Mouse (Mus musculus) embryonic stem cell, embryonic (primary cell): ENCODE data around the gene Myct1.

Experiments
- CTCF ChIA-PET, 4 experiments: fragments of 300-600 bp in 2 of 4; fragments of 350-600 bp in 2 of 4; sonication (Branson Sonifier 250); formaldehyde crosslinking; loops; one replicate each; lab custom pipeline; 2022; ENCODE audit warnings: inconsistent platforms in 2 of 4; lab: Charles Lee
- POLR2A ChIA-PET, 4 experiments: fragments of 300-600 bp in 2 of 4; fragments of 350-600 bp in 2 of 4; sonication (Branson Sonifier 250); formaldehyde crosslinking; loops; one replicate each; lab custom pipeline; 2022; ENCODE audit warnings: antibody characterized with exemption in 4 of 4, inconsistent platforms in 1 of 4; lab: Charles Lee

Myct1 gene

DNA sequence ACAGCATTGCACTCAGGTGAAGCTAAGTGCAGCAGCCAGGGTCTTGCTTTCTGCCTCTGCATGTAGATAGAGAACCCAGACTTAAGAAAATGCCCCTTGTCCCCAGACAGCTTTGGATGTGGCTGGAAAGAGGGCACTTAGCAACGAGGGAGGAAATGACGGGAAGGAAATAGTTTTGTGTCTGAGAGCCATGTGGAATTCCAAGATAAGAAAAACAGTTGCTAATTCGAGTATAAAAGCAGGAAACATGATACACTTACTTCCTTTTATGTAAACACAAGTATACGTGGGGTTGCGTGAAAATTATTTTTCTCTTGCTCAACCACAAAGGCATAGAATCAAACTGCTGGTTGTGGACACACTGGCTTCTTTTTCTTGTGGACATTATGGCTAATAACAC, at the start of gene Myct1:
Gene Myct1 (plus strand): TSS at position 312 of the 400 bp plus-strand sequence.
- ChIA-PET CTCF (interaction anchor here in 1 of 4 experiments (0.7 kb wide), 1 partner anchor 37 kb away, joined by 3 read pairs; no protein-coding TSS in a partner anchor), POLR2A (no interaction called here)

DNA sequence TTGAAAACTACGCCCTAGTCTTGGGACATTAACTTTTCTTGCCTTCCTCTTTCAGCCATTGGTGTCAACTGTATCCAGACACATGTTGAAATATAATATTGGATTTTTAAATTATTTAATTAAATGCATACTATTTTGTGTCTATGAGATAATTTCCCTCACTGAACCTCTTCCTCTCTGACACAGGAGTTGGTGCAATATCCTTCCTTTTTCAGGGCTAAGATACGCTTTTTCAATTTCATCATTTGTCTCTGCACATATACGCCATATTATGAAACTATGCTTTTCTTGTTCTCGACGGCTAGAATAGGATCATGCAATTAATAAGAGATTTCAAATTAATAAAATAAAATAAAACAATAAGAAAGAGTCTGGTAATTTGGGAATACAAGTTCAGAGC, 47.1 kb upstream of the Myct1 start:
- ChIA-PET POLR2A (no interaction called here), CTCF (no interaction called here)

DNA sequence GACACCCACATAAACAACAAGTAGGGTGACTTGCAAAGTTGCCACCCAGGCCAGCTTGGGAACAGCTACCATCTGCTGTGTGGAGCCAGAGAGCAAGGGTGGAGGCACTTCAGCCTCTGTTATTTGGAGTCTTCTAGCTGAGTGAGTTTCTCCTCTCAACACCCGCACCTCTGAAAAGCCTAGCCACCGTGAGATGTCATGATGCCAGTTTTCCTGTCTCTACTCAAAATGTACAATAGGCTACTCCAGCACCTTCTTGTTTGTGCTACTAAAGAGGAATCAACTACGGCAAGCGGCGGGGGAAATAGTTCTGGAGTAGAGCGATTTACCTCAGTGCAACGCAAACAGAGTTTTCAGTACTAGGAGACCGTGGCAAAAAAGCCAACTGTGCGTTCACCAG, 45.8 kb upstream of the Myct1 start:
- ChIA-PET CTCF (no interaction called here), POLR2A (interaction anchor here in 2 of 4 experiments (0.8 kb wide), 2 partner anchors 11 to 169 kb away, joined by 3 read pairs; no protein-coding TSS in a partner anchor)

DNA sequence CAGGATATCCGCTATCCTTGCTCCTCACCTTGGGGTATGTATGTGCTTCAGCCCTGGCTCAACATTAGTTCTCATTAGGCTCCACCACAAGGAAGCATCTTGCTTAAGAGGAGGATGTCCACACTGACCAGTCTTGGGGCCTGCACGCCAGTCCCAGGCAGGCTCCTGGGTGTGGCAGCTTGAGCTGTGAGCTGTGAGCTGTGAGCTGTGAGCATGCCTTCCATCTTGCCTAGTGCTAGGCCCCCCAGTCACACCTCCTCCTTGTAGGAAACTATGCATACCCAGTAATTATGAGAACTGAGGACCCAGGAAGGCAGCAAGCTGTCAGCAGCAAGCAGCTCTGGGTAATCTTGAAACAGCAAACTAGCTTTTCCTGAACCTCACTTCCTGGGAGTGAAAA, 44.9 kb upstream of the Myct1 start:
- POLR2A ChIA-PET: interaction anchor here in 3 of 4 experiments (0.6 to 3.0 kb wide), 6 partner anchors 10 to 1244 kb away, joined by 3 to 18 read pairs (median 5); no protein-coding TSS in a partner anchor

DNA sequence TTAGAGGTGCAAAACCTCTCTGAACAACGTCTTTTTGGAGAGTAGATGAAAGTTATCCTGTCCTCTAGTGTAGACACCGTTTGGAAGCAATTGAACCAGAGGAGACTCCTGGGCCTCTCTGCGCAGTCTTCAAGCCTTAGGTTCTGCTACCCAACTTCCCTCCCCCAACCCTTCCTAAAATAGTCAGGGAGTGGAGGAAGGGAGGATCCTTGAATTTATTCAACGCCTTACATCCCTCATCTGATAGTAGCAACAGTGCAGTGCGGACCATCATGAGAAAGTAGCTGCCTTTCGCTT, 43.8 kb upstream of the Myct1 start:
- ChIA-PET POLR2A (interaction anchor here in 3 of 4 experiments (0.8 to 3.0 kb wide), 11 partner anchors 9 to 274 kb away, joined by 3 to 18 read pairs (median 5); partner anchors contain the start of gene Fbxo5 (in 1 of the 3)), CTCF (interaction anchor here in 1 of 4 experiments (0.6 kb wide), 1 partner anchor 59 kb away, joined by 3 read pairs; no protein-coding TSS in a partner anchor)

More for the DNA sequence above, 44.9 kb upstream of the Myct1 start:
- CTCF ChIA-PET: interaction anchor here in 1 of 4 experiments (0.9 kb wide), 1 partner anchor 68 kb away, joined by 4 read pairs; no protein-coding TSS in a partner anchor

DNA sequence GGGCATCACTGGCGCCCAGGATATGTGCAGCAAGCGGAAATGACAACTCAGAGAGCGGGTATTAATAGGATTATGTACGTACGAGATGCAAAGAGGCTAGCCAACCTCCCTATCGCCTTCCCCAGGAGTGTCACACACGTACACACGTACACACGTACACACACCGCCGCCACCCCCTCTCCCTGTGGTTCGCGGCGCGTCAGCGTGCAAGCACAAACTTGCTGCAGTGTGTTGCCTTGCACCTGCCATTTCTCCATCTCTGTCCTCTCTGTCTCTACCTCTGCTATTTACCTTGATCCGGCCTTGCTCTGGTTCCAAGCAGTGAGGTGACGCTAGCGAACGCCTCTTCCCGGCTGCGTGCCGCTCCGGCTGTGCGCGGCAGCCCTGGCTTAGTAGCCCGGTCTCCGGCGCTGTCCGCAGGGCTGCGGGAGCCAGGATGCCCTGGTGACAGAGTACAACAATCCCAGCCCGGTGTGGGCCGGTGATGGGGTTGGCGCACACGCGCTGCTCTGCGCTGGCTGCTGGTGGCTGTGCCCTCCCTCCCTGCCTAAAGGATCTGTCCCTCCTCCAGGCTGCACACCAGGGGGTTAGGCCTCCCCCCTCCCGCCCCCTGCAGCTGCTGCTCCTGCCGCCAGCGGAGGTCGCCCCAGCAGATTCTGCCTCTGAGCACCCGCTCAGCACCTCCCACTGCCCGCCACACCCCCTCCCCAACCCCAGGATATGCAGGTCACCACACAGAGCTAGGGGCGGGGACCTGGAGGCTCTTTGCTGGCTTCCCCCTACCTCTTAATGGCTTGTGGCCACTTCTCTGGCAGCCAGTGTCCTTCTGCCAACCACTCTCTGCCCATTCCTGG, 43.2 kb upstream of the Myct1 start:
- ChIA-PET POLR2A (interaction anchor here in 3 of 4 experiments (0.6 to 3.0 kb wide), 18 partner anchors 9 to 1545 kb away, joined by 3 to 18 read pairs (median 4); partner anchors contain the start of genes Fbxo5 (in 2 of the 3) and Mtrf1l (in 1 of the 3)), CTCF (interaction anchor here in 3 of 4 experiments (0.6 to 1.1 kb wide), 7 partner anchors 21 to 366 kb away, joined by 3 to 6 read pairs (median 3); partner anchors contain the start of gene Fbxo5 (in 1 of the 3))

DNA sequence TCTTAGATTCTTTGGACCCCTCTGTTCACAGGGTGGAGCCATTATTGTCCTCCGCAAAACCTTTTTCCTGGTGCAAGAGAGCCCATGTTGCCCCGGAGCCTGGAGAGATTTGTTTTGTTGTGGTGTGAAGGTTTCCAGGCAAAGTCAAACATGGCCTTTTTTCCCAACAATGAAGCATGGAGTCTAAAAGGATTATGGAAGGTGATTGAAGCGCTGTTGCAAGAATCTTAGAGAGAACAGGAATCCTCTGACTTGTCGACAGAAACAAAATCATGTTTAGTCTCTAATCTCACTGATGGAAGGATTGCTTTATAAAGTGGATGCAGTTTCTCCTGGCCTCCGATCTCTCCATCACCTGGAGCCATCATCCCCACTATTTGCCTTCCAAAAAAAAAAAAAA, 42.2 kb upstream of the Myct1 start, which contains the start of gene Syne1:
Gene Syne1 (minus strand): TSS at position 101 of the 400 bp plus-strand sequence.
- ChIA-PET CTCF (interaction anchor here in 2 of 4 experiments (0.6 to 1.1 kb wide), 4 partner anchors 70 to 367 kb away, joined by 3 to 6 read pairs (median 4); partner anchors contain the start of gene Fbxo5 (in 1 of the 2)), POLR2A (interaction anchor here in 3 of 4 experiments (0.7 to 3.0 kb wide), 9 partner anchors 9 to 273 kb away, joined by 3 to 18 read pairs (median 5); partner anchors contain the start of gene Fbxo5 (in 1 of the 3))

DNA sequence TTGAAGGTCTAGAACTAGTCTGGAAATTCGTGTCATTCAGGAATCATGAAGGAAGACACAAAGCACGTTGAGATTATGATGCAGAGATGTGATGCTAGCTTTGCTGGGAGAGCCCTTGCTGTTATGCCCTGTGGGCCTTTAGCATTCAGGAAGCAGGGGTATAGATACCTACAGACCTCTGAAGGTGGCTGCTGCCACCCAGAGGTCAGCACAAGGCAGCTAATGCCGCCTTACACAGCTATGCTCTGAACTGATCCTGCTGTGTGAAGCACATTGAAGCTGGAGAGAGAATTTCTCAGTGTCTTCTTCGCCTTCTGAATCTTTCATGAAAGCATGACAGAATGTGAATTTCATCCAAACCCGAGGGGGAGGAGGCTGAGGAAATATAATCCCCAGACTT, 38.6 kb upstream of the Myct1 start:
- ChIA-PET POLR2A (interaction anchor here in 2 of 4 experiments (0.8 to 1.2 kb wide), 3 partner anchors 43 to 249 kb away, joined by 3 to 5 read pairs (median 4); no protein-coding TSS in a partner anchor), CTCF (interaction anchor here (0.6 to 1.5 kb wide), 14 partner anchors 43 to 1839 kb away, joined by 3 to 15 read pairs (median 4); no protein-coding TSS in a partner anchor)

DNA sequence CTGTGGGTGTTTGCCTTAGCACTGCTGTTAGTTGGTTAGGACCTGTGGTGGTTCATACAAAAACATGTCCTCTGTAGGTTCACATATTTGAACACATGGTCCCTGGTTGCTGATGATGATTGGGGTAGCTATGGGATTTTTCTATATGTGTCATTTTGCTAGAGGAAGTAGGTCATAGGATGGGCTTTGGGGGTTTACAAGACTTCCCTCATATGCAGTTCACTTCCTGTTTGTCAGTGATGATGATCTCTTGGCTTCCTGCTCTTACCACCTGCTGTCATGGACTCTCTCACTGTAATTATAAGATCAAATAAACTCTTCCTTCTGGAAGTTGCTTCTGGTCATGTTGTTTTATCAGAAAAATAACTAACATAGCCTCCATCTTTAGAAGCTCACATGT, 34.8 kb upstream of the Myct1 start:
- CTCF ChIA-PET: interaction anchor here in 2 of 4 experiments (0.6 to 1.3 kb wide), 2 partner anchors 41 to 68 kb away, joined by 3 read pairs; no protein-coding TSS in a partner anchor
- POLR2A ChIA-PET: interaction anchor here in 3 of 4 experiments (0.7 to 3.9 kb wide), 9 partner anchors 9 to 265 kb away, joined by 3 to 23 read pairs (median 4); partner anchors contain the start of genes Fbxo5 (in 2 of the 3) and Mtrf1l (in 2 of the 3)

DNA sequence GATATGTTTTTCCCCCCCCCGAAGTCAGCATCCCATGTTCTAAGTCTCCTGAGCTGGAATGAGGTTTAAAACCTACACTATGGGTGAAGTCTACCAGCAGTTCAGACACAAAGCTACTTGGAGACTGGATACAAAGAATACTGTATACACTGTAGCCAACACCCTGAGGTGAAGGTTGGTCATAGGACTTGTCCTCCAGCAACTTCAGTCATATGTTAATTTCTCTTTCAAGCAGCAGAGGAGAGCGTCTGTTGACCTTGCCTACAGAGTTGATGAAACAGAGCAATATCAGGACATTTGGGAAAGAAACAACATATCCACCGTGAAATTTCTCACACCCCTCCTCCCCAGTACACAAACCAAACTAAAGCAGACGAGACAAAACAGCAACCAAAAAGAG, 33.0 kb upstream of the Myct1 start:
- ChIA-PET CTCF (interaction anchor here in 3 of 4 experiments (0.5 to 1.5 kb wide), 3 partner anchors 9 to 198 kb away, joined by 3 to 6 read pairs (median 4); no protein-coding TSS in a partner anchor), POLR2A (interaction anchor here in 3 of 4 experiments (0.5 to 3.9 kb wide), 11 partner anchors 11 to 264 kb away, joined by 3 to 23 read pairs (median 6); partner anchors contain the start of genes Fbxo5 (in 3 of the 3), Mtrf1l (in 2 of the 3) and Syne1 (in 1 of the 3))

DNA sequence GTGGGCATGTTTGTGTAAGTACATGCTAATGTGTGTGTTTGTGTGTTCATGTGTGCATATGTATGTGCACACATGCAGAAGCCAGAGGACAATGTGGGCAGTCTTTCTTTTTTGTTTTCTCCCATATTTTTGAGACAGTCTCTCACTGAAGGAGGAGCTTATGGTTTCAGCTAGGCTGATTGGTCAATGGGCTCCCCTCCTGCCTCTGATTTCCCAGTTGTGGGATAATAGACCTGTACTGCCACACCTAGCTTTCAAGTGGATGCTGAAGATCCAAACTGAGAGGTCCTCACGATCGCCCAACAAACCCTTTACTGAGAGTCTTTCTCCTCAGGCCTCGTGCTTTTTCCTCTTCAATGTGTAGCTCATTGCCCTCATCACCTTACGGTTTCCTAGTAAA, 31.9 kb upstream of the Myct1 start:
- CTCF ChIA-PET: interaction anchor here in 3 of 4 experiments (0.5 to 1.8 kb wide), 4 partner anchors 15 to 1075 kb away, joined by 3 to 6 read pairs (median 4); no protein-coding TSS in a partner anchor
- POLR2A ChIA-PET: interaction anchor here (0.6 to 3.9 kb wide), 10 partner anchors 12 to 262 kb away, joined by 3 to 23 read pairs (median 4); partner anchors contain the start of genes Fbxo5 (in 3 of the 4) and Mtrf1l (in 1 of the 4)

DNA sequence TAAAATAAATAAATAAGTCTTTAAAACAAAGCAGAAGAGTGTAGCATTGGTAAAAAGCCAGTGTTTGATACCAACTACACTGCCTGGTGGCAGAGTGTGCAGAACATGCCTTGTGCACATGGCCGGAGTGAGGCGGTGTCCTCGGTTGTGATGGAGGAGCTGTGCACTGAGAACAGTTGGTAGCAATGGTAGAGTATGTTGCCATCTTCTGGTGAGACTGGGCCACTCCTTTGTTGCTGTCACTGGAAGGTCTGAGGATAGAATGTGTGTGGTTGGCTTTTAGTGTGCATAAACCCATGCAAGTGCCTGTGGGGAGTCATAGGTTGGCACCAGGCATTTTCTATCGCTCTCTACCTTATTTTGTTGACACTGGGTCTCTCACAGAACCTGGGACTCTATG, 24.6 kb upstream of the Myct1 start:
- ChIA-PET CTCF (interaction anchor here in 3 of 4 experiments (0.6 to 1.7 kb wide), 4 partner anchors 9 to 89 kb away, joined by 5 to 10 read pairs (median 6); no protein-coding TSS in a partner anchor), POLR2A (interaction anchor here in 1 of 4 experiments (0.8 kb wide), 1 partner anchor 237 kb away, joined by 3 read pairs; the partner anchor contains the start of gene Fbxo5)

DNA sequence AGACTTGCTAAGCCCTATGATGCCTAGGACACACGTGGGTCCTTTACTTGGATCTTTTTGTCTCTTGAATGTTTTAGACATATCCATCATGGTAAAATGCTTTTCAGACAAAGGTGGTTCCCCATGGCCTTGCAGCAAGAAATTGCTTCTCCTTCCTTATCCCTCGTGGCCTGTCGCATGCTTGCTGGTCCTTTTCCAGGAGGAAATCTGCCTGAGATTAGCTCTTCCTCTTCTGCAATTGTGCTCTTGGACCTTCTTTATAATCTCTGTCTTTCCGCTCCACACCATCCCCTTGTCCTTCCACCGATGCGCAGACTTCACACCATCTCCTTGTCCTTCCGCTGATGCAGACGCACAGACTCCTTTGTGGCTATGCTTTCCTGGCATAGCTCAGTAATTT, 23.5 kb upstream of the Myct1 start:
- POLR2A ChIA-PET: interaction anchor here in 1 of 4 experiments (0.6 kb wide), 1 partner anchor 218 kb away, joined by 4 read pairs; no protein-coding TSS in a partner anchor

DNA sequence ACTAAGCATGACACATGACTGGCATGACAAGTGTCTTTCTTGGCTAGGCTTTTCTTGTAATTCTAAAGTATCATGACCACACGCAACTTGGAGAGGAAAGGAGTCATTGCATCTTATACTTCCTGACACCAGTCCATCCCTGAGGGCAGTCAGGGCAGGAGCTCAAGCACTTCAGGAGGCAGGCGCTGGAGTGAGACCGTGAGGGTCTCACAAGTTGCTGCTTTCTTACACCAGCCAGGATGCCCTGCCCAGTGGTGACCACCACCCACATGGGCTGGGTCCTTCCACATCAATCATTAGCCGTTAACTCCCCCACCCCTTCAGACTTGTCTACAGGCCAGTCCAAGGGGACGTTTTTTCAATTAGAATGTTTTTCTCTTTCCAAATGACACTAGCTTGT, 22.2 kb upstream of the Myct1 start:
- POLR2A ChIA-PET: interaction anchor here in 1 of 4 experiments (1.0 kb wide), 1 partner anchor 13 kb away, joined by 4 read pairs; no protein-coding TSS in a partner anchor

More for the DNA sequence above, 23.5 kb upstream of the Myct1 start:
- CTCF ChIA-PET: interaction anchor here in 3 of 4 experiments (0.8 to 1.7 kb wide), 3 partner anchors 10 to 90 kb away, joined by 3 to 6 read pairs (median 5); no protein-coding TSS in a partner anchor

DNA sequence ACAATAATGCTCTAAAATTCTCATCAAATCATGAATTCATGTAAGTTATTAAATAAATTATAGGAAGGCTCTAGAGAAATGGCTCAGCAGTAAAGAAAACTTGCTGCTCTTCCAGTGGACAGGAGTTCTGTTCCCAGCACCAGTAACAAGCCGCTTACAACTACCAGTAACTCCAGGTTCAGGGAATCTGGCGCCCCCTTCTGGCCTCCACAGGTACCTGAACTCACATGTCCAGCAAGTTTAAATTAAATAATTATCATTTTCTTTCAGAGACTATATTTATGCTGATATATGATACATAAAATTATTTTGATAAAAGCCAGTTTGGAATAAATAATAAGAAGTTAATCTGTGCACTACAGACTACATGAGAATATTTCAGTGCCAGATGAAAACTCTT, 20.2 kb upstream of the Myct1 start:
- ChIA-PET POLR2A (no interaction called here), CTCF (interaction anchor here in 1 of 4 experiments (0.5 kb wide), 1 partner anchor 744 kb away, joined by 4 read pairs; no protein-coding TSS in a partner anchor)

More for the DNA sequence above, 22.2 kb upstream of the Myct1 start:
- CTCF ChIA-PET: interaction anchor here in 1 of 4 experiments (1.0 kb wide), 1 partner anchor 21 kb away, joined by 3 read pairs; no protein-coding TSS in a partner anchor

DNA sequence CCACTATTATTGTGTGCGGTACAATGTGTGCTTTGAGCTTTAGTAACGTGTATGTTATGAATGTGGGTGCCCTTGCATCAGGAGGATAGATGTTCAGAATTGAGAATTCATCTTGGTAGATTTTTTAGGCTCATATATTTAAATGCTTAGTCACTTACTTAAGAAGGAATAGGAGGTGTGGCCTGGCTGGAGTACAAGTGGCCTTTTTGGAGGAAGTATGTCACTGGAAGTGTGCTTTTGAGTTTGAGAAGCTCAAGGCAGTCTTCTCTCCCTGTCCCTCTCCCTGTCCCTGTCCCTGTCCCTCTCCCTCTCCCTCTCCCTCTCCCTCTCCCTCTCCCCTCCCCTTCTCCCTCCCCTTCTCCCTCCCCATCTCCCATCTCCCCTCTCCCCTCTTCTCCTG, 2.5 kb upstream of the Myct1 start:
- ChIA-PET CTCF (interaction anchor here in 1 of 4 experiments (1.8 kb wide), 1 partner anchor 9 kb away, joined by 5 read pairs; no protein-coding TSS in a partner anchor), POLR2A (interaction anchor here in 1 of 4 experiments (0.6 kb wide), 1 partner anchor 13 kb away, joined by 6 read pairs; no protein-coding TSS in a partner anchor)

DNA sequence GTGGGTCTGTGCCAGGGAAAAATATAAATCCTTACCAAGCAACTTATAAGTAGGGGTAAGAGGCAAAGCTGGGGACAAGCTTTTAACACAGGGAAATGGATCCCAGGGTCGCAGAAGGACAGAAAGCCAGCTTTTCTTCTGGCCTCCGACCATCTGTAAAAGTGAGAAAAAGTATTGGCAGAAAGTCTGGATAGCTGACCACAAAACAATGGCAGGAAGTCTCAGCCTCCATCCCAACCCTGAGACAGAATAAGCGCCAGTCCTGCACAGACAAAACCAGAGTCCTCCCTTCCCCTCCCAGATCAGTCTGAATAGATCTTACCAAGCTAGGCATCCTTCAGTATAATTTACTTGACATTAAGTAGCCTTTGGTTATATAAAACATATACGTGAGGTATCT, 1.6 kb upstream of the Myct1 start:
- POLR2A ChIA-PET: interaction anchor here in 1 of 4 experiments (0.9 kb wide), 1 partner anchor 15 kb away, joined by 3 read pairs; no protein-coding TSS in a partner anchor
- CTCF ChIA-PET: interaction anchor here in 2 of 4 experiments (0.7 to 1.8 kb wide), 2 partner anchors 8 kb away, joined by 3 to 5 read pairs; no protein-coding TSS in a partner anchor
